Mouse (Mus musculus): ENCODE measurements around the gene Bcl2.
"Not testable (repeated sequence)": the region's sequence is repeated elsewhere in the genome, so short reads cannot be mapped to it uniquely, and the experiment has no call there.

Bcl2 gene

DNA sequence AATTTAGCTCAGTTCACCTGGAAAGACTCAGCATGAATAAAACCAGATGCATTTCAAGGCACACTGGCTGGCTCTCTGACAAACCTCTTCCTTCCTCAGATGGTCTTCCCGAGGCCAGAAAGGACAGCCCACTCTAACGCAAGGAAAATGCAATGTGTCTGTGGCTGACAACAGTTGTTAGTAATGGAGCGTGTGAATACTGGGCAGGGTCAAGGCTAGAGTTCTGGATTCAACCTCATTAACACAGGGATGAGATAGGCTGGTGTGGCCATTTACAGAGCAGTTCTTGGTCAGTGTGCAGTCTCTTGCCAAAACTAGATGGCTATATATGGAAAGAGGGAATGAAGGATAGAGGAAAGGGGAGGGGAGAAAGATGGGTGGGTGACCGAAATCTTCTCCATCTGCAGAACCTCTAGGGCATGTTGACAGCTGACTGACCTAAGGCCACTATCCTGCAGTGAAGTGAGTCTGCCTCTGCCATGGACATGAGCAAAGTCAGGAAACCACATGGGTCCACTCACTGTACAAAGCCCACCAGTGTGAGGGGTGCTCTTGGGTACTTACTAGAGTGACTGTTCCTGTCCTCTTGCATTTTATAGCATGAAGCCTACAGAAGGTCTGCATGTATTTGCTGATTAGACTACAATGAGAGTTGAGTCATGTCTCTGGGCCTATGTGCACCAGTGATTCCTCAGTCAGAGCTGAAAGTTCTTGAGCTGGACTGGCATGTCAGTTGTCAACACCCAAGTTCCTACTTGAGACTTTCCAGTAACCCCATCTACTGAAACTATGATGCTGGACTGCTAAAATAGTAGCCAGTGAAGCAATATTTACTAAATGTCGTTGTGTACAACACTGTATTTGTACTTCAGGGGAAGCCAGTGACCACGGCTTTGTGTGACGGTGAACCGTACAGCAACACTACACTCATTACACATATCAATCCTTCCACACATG lies 159.9 kb downstream of the Bcl2 start:
- no peak for DNase-seq (ENCODE audit: low spot score)

DNA sequence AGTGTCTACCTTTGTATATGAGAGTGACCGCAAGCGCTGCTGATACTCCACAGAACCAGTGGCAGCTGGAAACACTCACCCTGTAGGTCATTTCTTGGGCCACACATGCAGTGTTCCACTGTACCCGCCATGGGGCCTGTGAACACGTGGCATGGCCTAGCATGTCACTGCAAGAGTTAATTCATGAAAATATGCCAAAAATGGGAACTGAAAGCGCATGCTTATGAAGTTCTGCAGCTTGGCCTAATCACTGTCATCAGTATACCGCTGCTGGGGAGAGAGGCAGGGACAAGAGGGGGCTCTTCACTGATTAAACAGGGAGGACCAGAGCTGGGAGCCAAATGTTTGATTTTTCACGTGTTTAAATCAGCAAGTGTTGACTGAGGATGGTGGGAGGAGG lies 161.2 kb downstream of the Bcl2 start:
- DNase-seq (ENCODE audit: low spot score) = no peak

DNA sequence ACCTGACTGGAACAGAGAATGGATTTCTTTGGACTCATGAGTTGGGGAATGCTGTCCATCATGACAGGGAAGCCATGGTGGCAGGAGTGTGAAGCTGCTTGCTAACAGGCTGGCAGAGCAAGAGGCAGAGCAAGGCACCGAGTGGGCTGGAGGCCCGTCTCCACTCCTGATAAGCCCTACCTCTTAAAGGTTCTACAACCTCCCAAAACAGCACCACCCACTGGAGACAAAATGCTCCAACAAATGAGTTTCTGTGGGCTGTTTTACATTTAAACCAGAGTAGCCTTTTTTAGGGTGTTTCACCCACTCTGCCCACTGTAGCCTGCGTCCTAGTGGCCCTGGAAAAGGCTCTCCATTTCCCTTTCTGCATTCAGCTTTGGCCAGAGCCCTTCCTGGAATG lies 163.5 kb downstream of the Bcl2 start:
- DNase-seq (ENCODE audit: low spot score) = no peak

DNA sequence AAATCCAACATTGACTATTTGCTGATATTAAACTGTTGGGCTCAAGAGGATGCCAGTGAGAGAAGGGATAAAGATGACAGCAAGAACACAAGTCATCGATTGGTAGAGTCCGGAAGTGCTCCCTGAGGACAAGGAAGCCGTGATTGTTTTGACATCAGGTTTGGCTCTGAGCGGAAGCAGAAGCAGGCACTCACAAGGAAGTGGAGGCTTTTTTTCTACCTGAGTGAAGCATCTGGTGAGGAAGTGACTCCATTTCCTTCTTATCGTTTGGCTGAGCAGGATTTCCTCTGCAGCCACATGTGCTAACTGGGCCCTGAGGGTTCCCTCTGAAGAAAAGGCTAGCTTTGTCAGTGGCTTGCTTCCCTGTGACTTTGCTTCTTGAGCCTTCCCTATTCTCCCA lies 165.0 kb downstream of the Bcl2 start:
- DNase-seq (ENCODE audit: low spot score) = no peak

DNA sequence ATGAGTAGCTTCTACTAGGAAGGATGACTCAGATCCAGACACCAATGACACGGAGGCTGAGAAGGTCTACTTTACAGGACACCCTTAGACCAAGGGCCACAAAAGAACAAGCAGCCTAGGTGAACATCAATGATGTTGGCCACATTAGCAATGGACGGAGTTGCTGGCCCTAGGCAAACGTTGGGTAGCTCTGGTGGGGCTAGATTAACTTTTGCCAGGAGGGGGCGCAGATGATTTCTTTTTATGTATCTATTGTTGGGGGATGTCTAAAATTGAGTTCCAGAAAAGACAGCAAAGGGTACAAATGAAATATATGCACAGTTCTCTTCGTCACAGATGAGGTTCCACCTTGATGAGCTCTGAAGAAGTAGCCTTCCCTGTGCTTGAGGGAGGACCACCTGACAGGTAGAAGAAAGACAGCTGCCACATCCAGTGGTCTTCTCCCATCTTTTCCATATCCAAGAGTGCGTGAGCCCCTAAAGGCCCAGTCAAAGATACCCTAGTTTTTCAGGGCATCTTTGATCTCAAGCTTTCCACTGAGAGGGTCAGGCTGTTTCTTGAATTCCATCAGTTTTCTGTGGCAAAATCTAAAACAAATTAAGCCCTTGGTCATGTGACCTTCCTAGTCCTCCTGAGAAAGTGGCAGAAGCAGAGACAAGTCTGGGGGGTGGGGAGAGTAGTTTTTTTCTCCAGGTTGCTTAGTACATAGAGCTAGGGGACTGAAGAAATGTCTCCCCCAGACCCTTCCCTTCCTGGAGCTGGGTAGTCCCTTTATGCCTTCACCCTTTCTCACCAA lies 169.1 kb downstream of the Bcl2 start:
- DNase-seq (ENCODE audit: low spot score) = no peak

DNA sequence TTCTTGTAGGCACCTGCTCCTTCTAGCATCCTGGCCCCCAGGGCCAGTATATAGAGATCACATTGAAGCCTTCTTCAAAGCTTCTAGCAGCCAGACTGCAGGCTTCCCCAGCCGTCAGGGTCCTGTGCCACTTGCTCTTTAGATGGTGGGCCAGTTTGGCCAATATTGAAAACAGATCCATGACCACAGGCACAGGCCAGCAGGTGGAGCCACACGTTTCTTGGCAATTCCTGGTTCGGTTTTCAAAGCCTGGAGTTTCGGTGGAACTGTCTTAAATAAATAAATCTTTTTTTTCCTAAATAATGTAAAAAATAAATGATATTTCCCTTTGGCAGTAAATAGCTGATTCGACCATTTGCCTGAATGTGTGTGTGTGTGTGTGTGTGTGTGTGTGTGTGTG lies 171.3 kb downstream of the Bcl2 start:
- DNase-seq (ENCODE audit: low spot score) = no peak

DNA sequence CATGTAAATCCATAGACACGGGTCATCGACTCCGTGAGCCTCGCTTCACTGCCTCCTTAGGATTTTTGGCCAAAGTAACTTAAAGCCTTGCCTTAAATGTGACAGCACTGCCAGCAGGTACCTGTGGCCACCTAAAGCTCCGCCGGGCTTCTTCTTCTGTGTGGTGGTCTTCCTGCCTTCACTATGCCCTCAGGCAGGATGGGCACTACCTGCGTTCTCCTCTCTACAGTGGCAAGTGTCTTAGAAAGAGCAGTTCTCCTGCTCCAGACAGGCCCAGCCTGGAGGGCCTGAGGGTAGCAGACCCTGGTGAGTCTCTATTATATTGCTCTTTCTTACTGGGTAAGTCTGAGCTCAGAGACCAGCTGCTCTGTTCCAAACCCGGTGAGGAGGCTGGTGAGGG lies 172.2 kb downstream of the Bcl2 start:
- no peak for DNase-seq (ENCODE audit: low spot score)

DNA sequence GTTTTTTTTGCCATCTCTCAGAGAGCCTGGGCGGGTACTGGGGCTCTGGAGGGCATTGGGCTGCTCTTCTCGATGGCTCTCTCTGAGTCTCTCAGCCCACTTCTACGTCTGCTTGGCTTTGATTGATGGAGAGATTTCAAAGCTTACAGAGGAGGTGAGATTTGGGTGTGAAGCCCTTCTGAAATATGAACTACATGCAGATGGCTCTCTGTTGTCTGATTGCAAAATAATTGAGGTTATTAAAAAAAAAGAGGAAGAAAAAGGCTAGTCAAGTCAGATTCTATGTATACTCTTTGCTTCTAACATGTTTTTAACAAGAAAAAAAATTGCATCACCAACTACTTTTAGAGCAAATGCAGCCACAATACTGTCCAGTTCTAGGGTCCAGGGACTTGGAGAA lies 173.9 kb downstream of the Bcl2 start:
- DNase-seq (ENCODE audit: low spot score) = no peak

DNA sequence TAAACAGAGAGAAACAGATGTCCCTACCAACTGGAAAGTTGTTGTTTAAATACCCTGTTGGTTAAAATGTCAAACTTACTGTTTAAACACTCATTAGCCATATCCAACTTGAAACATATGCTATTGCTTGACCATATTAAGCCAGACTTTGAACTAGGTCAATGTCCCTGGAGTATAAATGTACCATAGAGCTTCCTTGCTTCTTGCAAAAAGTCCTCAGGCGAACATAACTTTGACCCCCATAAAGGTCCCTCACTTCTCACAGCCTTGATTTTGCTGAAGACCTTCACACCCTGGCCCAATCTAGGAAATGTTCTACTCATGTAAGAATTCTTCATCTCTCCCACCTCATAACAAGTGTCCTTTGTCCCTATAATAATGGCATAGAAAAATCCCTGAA lies 175.0 kb downstream of the Bcl2 start:
- DNase-seq (ENCODE audit: low spot score) = no peak

DNA sequence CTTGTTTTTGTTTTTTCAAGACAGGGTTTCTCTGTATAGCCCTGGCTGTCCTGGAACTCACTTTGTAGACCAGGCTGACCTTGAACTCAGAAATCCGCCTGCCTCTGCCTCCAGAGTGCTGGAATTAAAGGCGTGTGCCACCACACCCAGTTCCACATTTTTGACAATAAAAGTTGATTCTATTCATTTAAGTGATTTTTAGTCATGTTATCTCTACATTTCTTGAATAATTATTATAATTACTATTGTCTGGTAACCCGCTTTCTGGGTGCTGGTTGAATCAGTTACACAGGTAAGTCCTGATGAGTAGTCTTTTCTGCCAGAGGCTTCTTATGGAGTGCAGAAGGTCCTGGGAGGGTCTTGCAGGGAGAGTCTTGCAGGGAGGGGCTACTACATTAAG lies 179.2 kb downstream of the Bcl2 start:
- DNase-seq (ENCODE audit: low spot score) = not testable (repeated sequence)

DNA sequence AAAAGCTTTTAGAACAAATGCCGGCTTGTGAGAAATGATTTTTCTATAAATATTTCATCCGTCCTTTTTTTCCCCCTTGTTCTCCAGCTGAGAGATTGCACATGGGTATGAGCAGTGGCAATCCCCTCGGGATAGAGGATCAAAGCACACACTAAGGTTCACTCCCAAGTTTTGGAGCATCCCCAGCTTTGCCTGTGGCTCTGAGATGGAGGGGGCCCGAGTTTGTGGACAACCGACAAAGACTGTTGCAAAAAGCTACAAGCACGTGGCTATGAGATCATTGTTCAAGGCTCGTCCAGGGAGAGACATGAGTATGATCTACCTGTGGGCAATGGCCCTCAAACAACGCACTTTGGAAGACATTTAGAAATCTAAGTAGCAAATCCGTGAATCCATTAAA lies 184.5 kb downstream of the Bcl2 start:
- DNase-seq (ENCODE audit: low spot score) = no peak

DNA sequence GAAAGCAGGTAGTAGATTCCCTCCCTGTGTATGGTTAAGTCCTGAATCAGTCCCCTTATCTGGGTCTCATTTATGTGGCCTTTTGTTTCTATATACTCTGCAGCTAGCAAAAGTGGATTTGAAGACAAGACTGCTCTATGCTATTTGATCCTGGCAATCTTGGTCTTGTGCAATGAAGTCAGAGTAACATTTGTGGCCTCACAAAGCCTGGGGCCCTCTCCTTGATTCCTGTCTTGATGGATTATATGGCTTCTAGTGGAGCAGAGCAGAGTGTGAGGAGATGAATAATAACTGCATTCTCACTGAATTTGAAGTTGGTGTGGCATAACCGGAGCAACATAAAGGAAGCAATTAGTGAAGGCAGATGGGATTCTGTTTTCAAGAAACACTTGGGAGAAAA lies 186.5 kb downstream of the Bcl2 start:
- no peak for DNase-seq (ENCODE audit: low spot score)

DNA sequence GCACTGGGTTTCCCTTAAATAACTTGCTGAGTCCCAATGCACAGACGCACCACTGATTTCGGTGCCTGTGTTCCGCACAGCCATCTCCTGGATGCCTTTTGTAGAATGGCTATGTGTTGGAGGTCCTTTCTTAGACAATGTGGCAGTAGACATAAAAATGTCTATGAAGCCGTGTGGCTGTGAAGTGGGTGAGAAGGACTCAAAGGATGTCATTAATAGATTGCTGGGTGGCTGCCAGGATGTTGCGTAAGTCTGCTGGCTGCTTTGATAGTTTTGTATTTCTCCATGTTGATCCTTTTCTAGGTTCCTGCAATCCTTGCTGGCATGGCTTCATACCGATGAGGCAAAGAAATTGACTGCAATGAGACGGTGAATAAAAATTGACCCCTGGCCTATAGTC lies 187.3 kb downstream of the Bcl2 start:
- DNase-seq (ENCODE audit: low spot score) = no peak

DNA sequence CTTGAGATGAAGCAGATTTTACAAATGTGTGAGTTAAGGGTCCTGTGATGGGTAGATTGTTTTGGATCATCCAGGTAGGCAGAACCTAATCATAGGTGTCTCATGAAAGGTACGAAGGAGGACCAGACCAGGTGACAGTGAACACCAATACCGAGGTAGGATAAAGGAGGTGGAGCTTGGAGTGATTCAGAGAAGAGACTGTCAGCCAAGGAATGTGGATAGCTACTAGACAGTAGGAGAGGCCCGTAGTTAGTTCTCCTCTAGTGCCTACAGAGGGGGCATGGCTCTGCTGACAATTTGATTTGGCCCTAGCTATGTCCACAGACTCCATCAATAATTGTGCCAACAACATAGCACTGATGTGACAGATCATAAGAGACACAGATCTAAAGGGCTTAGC lies 188.0 kb downstream of the Bcl2 start:
- DNase-seq (ENCODE audit: low spot score) = no peak

DNA sequence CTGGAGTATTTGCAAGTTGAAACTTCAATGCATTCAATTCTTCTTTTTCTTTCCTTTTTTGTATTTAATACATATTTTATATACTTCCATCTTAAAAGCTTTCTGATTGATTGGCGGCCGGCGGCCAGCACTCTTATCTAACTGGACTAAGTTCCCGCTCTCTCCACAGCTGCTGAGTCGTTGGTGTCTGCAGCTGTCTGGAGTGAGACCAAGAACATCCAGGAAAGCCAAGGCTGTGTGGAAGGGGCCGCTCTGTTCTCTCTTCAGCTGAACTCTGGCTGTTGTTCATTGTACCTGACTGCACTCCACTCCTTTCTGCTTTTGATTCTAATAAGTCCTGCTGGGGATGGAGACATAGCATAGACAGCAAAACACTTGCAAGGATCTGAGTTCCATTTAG lies 190.3 kb downstream of the Bcl2 start:
- no peak for DNase-seq (ENCODE audit: low spot score)

DNA sequence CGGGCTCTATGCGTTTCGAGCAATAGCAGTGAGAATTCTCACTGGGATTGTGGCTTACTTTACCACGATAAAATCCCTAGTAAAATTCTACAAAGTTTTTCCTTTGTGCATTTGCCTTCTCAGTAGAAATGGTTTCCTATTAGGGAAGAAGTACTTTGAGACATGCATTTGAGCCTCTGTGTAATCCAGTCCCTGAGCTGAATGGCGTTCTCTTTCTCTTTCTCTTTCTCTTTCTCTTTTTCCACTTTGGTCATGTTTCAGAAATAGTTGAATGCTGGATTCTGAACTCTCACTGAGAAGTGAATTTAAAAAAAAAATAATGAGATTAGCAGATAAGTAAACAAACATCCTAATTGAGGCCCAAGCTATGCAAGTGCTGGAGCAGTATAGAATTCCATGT lies 191.1 kb downstream of the Bcl2 start:
- no peak for DNase-seq (ENCODE audit: low spot score)

DNA sequence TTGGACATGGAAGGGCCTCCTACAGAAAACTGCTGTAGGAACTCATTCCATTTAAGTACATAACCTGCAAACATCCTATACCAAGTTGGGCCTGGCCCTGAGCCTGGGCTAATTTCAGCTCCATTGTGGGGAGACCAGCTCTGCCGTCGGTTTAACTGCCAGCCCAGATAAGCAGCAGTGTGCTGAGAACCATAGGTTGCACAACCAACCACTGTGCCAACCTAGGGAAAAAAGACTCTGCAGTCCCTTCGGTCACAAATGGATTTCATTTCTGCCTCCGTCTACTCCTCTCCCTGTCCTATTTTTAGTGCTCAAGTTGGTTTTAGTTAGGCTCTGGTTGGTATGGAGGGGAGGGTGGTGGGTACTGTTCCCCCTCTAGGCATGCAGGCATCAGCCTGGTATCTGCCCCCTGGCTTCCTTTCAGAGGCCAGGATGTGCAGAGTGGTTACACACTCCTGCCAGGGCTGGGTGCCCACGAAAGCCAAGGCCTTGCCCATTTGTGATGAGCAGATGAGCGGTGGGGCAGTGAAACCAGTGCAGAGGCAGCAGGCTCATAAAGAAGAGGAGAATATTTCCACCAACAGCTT lies 196.4 kb downstream of the Bcl2 start:
- DNase-seq (ENCODE audit: low spot score) = no peak

DNA sequence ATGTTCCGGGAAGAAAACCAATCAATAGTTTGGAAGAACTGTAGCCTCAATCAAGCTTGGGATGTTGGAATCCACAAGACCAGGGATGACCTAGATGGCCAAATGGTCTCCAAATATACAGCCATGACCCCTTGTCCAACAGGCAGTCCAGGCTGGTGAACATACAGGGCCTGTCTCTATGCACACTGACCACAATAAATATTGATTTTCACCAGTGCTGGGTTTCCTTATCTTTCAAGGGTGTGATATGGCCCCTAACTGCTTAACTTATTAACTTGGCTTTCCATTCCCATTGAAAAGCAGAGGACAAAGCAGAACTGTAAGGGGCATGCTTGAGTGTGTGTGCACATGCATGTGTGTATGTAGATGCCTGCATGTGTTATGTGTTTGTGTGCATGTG lies 197.0 kb downstream of the Bcl2 start:
- DNase-seq (ENCODE audit: low spot score) = no peak

DNA sequence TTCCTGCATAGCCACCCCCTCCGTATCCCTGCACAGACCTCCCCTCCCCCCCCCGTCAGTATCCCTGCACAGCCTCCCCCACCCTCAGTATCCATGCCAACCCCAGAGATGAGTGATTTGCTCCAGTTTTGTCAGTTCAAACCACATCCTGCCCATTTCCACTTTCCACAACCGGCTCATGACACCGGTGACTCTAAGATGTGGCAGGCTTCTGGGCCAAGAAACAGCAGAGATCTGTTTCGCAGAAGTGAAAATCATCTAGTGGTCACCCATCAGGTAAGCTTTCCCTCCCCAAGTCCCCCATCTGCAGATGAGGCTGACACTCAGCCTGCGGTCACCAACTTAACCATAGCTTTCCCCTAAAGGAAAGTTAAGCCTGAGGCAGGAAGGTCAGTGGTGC lies 198.5 kb downstream of the Bcl2 start:
- peak; percentile 8 for DNase-seq (ENCODE audit: low spot score)

DNA sequence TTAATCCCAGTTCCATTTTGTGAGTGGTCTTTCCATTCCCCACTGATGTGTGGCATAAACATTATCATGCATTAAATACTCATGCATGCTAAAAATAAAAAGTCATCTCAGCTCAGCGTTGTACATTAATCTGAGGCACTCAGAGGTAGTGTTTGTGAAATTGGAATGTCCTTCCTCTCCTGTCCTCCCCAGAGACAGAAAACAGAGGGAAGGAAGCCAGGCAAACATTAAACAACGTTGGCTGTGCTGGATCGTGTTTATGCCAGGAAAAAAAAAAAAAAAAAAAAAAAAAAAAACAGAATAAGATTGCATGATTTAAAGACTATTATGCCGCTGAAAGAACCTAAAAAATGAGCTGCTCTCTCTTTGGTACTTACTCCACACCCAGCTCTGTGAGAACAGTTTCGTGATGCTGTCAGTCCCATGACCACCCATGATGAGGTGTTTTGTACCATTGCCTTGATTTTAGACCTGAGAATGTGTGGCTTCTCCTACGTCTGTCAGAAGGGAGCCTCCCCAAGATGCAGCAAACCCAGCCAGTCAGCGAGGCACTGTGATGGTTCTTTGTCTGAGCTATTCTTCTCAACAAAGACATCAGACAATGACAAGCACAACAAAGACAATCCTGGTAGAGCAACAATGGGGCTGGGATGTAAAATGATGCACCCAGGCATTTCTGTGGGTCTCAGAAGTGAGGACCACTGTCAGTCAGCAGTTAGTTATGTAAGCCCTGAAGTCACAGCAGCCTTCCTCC lies 200.0 kb downstream of the Bcl2 start:
- no peak for DNase-seq (ENCODE audit: low spot score)

DNA sequence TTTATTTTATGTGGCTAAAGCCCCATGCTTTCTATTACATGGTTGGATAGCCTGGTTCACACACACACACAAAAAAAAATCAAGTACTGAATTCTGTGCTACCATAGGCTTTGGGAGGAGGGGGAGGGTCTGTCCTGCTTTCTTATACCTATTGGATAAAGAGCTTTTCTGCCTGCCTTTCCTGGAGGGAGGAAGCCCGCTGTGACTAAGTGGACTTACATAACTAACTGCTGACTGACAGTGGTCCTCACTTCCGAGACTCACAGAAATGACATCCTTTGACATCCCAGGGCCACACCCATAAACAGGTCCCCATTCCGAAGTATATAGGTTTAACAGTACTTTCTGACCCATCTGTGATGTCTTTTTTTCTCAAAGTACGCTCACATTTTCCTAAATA lies 200.6 kb downstream of the Bcl2 start:
- DNase-seq (ENCODE audit: low spot score) = no peak

DNA sequence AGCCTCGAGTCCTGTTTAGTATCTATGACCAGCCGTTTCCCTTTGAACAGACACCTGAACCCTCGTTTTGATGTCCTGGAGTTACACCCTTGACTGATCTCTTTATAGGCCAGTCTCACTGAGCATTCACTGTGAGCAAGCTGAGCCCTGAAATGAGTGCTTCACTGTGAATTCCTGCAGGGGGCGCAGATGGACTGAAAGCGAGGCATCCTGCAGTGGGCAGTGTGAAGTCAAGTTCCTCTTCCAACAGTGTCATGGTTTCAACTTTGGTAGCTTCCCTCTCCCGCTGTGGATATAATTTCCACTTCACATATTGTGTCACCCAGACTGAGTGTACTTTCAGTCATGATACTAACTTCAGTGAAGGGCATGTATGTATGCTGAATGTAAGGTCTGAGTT lies 202.5 kb downstream of the Bcl2 start:
- DNase-seq (ENCODE audit: low spot score) = peak; percentile 43
